Mouse (Mus musculus): ENCODE measurements around the gene Stk11ip.

Gene Stk11ip

GRCm38 (mm10) chr1:75570403-75570802 is 49.1 kb downstream of the Stk11ip start:
- no peak for DNase-seq (ENCODE audit: low spot score)

GRCm38 (mm10) chr1:75572776-75573175 is 51.4 kb downstream of the Stk11ip start:
- DNase-seq (ENCODE audit: low spot score) = no peak

GRCm38 (mm10) chr1:75573715-75574114 is 52.4 kb downstream of the Stk11ip start:
- DNase-seq (ENCODE audit: low spot score) = no peak

- DNase-seq (ENCODE audit: low spot score) = no peak
These were observed 53.4 kb downstream of the Stk11ip start for GRCm38 (mm10) chr1:75574476-75575310.

GRCm38 (mm10) chr1:75581936-75582624 is 60.8 kb downstream of the Stk11ip start:
- no peak for DNase-seq (ENCODE audit: low spot score)

- DNase-seq (ENCODE audit: low spot score) = no peak
These were observed 61.3 kb downstream of the Stk11ip start for GRCm38 (mm10) chr1:75582625-75582956.

GRCm38 (mm10) chr1:75583034-75583433 is 61.7 kb downstream of the Stk11ip start:
- no peak for DNase-seq (ENCODE audit: low spot score)

- DNase-seq (ENCODE audit: low spot score) = no peak
These were observed 65.5 kb downstream of the Stk11ip start for GRCm38 (mm10) chr1:75586791-75587190.
